Mouse (Mus musculus): Measurements from ENCODE around the gene Klhdc8a.

DNA sequence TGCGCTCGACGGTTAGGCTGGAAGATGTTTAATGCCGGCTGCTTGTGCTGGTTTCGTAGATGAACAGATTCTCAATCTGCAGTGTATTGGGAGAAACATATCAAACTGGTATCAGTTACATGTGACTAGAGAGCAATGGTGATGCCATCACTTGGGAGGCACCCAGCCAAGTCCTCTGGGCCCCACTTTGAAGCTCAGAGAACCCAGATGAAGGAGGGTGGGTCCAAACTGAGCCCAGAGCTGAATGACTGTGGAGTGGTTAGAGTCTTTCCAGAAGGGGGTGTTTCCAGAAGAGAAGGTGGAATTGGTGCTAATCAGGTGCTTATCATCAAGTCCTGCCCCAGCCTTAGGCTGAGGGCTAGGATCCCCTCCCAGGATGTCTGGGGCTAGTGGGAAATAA lies 2.8 kb downstream of the Klhdc8a start:
- TF ChIP-seq POLR2A (IDR thresholded peaks at IDR 0.05; ENCODE audit: insufficient read depth, low read depth, low read length): no peak
- TF ChIP-seq CTCF (IDR thresholded peaks at IDR 0.05; ENCODE audit: insufficient read depth, low read depth, low read length): no peak

Data from olfactory bulb, adult 2 months (tissue).